Mouse (Mus musculus): ENCODE data around the gene Ank.
A peak's percentile ranks its signal among the peaks of the same experiment; 100 is the strongest.

Ank gene

DNA sequence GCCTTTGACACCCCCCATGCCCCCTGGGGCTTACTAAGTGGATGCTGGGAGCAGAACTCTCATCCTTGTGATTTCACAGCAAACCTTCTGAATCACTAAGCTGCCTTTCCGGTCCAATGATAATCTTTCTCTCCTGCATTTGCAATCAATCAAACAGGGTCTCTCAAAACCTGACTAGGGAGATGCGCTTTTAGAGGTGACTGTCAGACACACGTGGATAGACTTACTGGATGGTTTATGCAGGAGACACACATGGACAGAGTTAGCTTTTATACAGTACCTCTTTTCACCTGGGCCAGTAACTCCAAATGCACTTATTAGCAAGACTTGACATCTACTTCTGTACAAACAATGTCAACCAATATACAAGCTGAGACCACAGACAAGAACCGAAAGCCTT lies 131.0 kb downstream of the Ank start:
- no peak for DNase-seq (ENCODE audit: low spot score in 2 of 2)

GRCm38 (mm10) chr15:27598786-27599385 lies 132.4 kb downstream of the Ank start:
- DNase-seq (ENCODE audit: low spot score in 2 of 2), result no peak

- DNase-seq (ENCODE audit: low spot score in 2 of 2), result no peak
These were observed 134.0 kb downstream of the Ank start for GRCm38 (mm10) chr15:27600524-27600923.

DNA sequence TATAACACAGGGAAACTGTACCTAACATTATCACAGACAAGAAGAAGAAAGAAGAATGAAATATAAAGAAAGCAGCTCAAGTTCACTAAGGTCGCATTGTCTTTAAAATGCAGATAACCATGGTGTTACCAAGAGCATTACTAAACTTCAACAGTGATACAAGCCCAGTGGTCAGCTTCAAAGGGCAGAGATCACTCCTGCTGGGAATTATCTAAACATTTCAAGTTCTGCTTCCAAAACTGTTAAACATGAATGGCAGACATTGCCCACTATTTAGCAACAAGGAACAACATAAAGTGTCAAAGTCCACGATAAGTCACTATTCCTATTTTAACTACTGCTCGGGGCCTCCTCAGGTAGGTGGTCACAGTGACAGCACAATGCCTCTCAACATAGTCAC lies 138.1 kb downstream of the Ank start:
- no peak for DNase-seq (ENCODE audit: low spot score in 2 of 2)

GRCm38 (mm10) chr15:27605252-27605651 lies 138.8 kb downstream of the Ank start:
- DNase-seq (ENCODE audit: low spot score in 2 of 2), result no peak

GRCm38 (mm10) chr15:27609554-27609953 lies 143.1 kb downstream of the Ank start:
- DNase-seq (ENCODE audit: low spot score in 2 of 2), result no peak

GRCm38 (mm10) chr15:27612533-27613221 lies 146.2 kb downstream of the Ank start:
- peak; percentile 61 to 62 for DNase-seq (ENCODE audit: low spot score in 2 of 2)

DNA sequence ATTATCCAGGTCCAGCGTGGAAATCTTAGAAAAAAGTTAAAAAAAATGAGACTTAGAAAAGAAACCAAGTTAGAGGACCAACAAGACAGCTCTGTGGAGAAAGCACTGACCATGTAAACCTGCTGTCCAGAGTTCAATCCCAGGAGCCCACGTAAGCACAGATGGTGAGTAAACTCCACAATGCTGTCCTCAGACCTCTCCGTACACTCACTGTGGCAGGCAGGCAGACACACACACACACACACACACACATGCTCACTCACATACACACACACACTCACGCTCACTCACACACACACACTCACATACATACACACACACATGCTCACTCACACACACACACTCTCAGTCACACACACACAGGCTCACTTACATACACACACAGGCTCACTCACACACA lies 146.8 kb downstream of the Ank start:
- no peak for DNase-seq (ENCODE audit: low spot score in 2 of 2)

DNA sequence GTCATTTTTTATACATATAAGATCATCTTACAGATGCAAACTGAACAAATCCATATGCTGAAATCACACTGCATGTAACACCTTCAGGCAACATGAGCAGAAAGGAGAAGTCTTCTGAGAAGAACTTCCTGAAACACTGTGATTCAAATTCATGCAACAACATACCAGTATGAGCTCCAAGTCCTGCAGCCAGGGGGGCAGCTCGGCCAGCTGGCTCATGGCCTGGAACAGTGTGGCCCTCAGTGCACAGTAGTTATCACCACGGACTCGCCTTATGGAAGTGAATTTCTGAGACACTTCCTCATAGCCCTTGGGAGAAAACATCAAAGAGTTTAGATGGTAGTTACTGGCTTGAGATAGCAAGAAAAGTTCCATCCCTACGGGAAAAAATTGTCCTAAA lies 149.7 kb downstream of the Ank start:
- no peak for DNase-seq (ENCODE audit: low spot score in 2 of 2)

DNA sequence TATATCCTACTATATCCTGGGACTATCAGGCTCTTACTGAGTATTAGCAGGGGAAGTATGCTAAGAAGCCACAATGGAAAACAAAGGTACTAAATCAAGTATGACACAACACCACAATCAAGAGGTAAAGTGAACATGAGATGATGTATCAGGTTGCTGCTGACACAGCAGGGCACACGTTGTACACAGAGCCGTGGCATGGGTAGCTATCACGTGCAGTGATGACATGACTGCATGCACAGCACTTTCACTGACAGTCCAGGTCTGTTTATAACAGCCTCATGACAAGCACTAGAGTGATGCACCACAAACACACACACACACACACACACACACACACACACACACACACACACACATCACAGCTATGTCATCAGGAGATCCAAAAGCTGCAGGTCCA lies 150.8 kb downstream of the Ank start:
- DNase-seq (ENCODE audit: low spot score in 2 of 2), result no peak

GRCm38 (mm10) chr15:27618778-27619533 lies 152.5 kb downstream of the Ank start:
- no peak for DNase-seq (ENCODE audit: low spot score in 2 of 2)

DNA sequence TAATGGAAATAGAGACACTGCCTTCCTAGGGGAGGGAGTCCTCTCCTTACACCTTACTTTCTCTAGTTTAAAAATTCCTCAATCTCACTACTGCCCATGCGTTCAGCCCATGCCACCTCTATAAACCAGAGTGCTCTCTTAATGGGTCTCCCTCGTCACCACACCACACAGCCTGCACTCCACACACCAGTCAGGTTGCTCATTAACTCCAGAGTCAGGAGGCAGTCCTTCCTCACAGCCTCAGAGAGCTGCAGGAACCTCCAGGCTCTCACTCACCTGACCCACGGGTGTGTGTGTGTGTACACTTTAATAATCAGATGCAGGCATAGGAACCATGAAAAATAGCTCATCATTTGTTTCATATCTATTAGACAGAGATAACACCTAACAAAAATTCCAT lies 153.2 kb downstream of the Ank start:
- DNase-seq (ENCODE audit: low spot score in 2 of 2), result no peak

GRCm38 (mm10) chr15:27620475-27621185 lies 154.2 kb downstream of the Ank start:
- no peak for DNase-seq (ENCODE audit: low spot score in 2 of 2)

DNA sequence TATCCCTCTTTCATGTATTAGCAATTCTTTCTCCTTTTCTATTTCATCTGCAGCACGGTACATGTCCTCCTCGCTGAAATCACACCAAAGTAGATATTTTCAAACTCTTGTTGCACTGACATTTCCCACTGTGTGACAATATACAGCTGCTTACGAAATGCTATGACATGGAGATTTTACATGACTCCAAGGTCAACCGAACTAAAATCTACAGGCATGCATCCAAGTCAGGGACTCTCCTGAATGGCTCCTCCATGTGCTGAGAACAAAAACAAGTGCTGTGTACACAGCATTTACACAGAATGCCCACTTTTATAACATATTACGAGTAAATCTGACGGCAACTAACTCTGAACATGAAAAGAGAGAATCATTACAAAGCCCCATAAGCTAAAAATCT lies 156.8 kb downstream of the Ank start:
- no peak for DNase-seq (ENCODE audit: low spot score in 2 of 2)

DNA sequence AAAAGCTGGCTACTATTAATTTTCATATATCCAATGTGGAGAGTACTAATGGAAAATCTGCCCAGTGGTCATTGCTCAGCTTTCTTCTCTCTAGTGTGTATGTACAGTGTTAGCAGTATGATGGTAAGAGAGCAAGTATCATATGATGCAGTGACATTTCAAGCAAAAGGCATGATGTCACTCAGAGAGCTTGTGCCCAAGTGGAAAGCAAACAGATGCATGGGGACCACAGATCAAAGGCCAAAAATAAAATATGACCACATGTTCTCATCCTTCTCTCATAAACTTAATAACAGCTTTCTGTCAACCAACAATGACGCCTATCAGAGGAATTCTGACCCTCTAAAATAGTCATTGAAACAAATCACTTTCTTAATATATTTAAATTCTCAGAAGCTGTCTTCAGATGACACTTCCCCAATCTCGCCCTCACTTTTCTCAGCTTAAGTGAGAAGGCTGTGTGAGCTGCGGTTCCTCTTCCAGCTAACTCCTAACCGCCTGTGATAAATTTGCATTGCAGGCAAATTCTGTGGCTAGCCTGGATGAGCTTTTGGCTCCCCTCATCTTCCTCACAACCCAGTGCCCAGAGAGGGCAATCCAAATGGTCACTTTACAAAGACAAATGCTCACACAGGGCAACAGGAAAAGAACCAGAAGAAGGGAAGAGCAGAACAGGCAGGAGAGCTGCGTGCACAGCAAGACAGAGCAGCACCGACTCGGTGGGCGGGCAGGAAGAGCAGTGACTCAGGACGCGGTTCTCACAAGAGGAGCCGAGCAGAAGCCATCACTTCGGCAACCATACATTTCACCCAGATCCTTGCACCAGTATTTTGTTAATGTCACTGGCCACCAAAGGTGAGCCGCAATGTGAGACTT lies 158.8 kb downstream of the Ank start:
- peak; percentile 80 to 81 for DNase-seq (ENCODE audit: low spot score in 2 of 2)

GRCm38 (mm10) chr15:27625890-27626255 lies 159.4 kb downstream of the Ank start:
- DNase-seq (ENCODE audit: low spot score in 2 of 2), result no peak

GRCm38 (mm10) chr15:27626314-27626713 lies 159.8 kb downstream of the Ank start:
- no peak for DNase-seq (ENCODE audit: low spot score in 2 of 2)

GRCm38 (mm10) chr15:27627794-27628193 lies 161.3 kb downstream of the Ank start:
- DNase-seq (ENCODE audit: low spot score in 2 of 2), result peak; percentile 39 to 47

- no peak for DNase-seq (ENCODE audit: low spot score in 2 of 2)
These were observed 162.6 kb downstream of the Ank start for GRCm38 (mm10) chr15:27629046-27629445.

- DNase-seq (ENCODE audit: low spot score in 2 of 2), result peak in 1 of 2 experiments; percentile 24
These were observed 163.5 kb downstream of the Ank start for GRCm38 (mm10) chr15:27629800-27630600.
